Mouse (Mus musculus): ENCODE measurements at regions not wholly inside any gene's neighbourhood (a gene's known extent, or its start where the extent isn't known, plus 50 kb on each side); places are given as distances from the start of the nearest gene placed in this dataset.

DNA sequence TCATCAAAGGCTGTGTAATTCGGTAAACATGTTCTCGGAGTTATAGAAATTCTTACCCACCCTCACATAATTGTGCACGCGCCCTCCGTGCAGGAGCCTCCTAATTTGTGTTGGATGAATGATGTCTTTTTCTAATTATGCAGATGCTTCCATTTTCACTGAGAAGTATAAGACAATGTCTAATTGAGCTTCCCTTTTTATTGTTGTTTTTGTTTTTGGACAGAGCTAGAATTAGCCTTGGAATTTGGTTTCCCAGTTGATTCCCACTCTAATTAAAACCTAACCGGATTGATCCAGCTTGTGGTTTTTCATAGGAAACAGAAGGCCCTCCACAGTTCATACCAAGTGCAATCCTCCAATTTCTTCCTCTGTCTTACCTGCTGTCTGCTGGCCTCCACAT is 616.2 kb upstream of the Nrp1 start:
- H3K27ac ChIP-seq (ENCODE audit: low read depth, low read length) = no peak overlapping the region
- H3K9ac ChIP-seq (ENCODE audit: low read depth, low read length) = no peak overlapping the region
- no peaks in the 10 kb centered on the region for H3K36me3 ChIP-seq (ENCODE audit: control insufficient read depth, insufficient read depth, low read length)
- 72% methylated on average over 6 of the region's 6 CpGs for WGBS
- H3K4me1 ChIP-seq (ENCODE audit: control insufficient read depth, insufficient read depth, low read depth, low read length) = no peaks in the 10 kb centered on the region
- H3K9me3 ChIP-seq (ENCODE audit: control insufficient read depth, low read length) = no peaks in the 10 kb centered on the region
- no peak for ATAC-seq
- H3K4me3 ChIP-seq (ENCODE audit: low read length) = no peak overlapping the region
- H3K27me3 ChIP-seq (replicated peaks; ENCODE audit: control insufficient read depth, insufficient read depth, low read length) = no peaks in the 10 kb centered on the region
- H3K4me2 ChIP-seq (ENCODE audit: low read length) = no peak overlapping the region

DNA sequence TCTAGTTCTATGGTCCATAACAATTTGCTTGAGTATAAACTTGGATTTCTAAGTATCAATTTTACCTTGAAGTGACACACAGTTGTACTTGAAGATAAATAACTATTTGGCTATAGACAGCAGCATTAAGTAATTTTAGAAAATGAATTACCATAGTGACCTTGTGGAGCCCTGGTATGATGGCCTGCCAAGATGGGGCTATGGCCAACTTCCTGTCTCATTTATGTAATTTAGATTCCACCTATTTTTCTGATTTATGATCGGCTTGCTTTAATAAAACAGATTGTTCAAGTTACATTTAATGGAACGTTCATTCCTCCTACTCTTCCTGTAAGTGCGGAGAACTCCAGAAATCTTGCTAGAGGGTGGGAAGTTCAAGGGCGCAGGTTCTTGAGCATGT is 613.2 kb upstream of the Nrp1 start:
- H3K9me3 ChIP-seq (ENCODE audit: control insufficient read depth, low read length) = no peaks in the 10 kb centered on the region
- no peak overlapping the region for H3K9ac ChIP-seq (ENCODE audit: low read depth, low read length)
- H3K36me3 ChIP-seq (ENCODE audit: control insufficient read depth, insufficient read depth, low read length) = no peaks in the 10 kb centered on the region
- H3K4me2 ChIP-seq (ENCODE audit: low read length) = no peak overlapping the region
- no peak overlapping the region for H3K27ac ChIP-seq (ENCODE audit: low read depth, low read length)
- no peaks in the 10 kb centered on the region for H3K27me3 ChIP-seq (replicated peaks; ENCODE audit: control insufficient read depth, insufficient read depth, low read length)
- no peak for ATAC-seq
- WGBS = 90% methylated on average over 4 of the region's 4 CpGs
- H3K4me1 ChIP-seq (ENCODE audit: control insufficient read depth, insufficient read depth, low read depth, low read length) = no peaks in the 10 kb centered on the region
- no peak overlapping the region for H3K4me3 ChIP-seq (ENCODE audit: low read length)

DNA sequence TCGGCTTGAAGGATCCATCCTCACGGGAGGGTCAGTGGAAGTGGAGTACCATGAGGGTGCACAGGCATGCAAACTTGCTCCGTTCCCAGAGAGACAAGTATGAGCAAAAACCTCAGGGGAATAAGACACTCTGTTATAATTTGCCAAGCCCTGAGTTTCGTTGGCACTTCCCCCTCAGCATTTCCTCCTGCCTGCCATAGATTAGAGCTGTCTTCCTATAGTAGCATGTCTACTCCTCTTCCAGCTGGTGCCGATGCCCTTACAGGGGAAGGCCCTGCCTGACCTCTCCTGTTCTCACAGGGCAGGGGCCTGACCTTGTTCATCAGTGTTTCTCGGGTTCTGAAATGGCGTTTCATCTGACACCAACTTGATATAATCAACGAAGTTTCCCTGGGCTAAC is 611.9 kb upstream of the Nrp1 start:
- Histone ChIP-seq H3K9me3 (ENCODE audit: control insufficient read depth, low read length) (no peaks in the 10 kb centered on the region), H3K4me1 (ENCODE audit: control insufficient read depth, insufficient read depth, low read depth, low read length) (no peaks in the 10 kb centered on the region), H3K27ac (ENCODE audit: low read depth, low read length) (no peak overlapping the region), H3K4me2 (ENCODE audit: low read length) (no peak overlapping the region), H3K9ac (ENCODE audit: low read depth, low read length) (no peak overlapping the region), H3K4me3 (ENCODE audit: low read length) (no peak overlapping the region), H3K36me3 (ENCODE audit: control insufficient read depth, insufficient read depth, low read length) (no peaks in the 10 kb centered on the region), H3K27me3 (replicated peaks; ENCODE audit: control insufficient read depth, insufficient read depth, low read length) (no peaks in the 10 kb centered on the region)
- 75% methylated on average over 8 of the region's 8 CpGs for WGBS
- no peak for ATAC-seq

DNA sequence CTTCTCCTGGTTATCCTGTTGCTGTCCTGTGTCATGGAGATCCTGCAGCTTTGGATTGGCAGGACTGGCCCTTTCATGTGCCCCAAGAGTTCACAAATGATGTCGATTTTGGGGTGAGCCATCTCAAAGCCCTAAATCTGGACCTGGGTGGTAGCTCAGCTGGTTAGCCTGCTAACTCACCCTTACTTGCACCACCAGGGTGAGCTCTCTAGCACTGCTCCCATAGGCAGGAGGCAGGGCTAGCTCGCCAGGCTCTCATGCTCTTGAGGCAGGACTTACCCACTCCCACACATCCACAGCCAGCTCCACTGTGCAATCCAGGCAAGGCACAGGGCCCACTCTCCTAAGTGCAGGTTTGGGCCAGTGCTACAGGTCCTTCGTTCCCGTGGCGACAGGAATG is 605.5 kb upstream of the Nrp1 start:
- H3K9me3 ChIP-seq (ENCODE audit: control insufficient read depth, low read length) = no peaks in the 10 kb centered on the region
- no peaks in the 10 kb centered on the region for H3K27me3 ChIP-seq (replicated peaks; ENCODE audit: control insufficient read depth, insufficient read depth, low read length)
- H3K9ac ChIP-seq (ENCODE audit: low read depth, low read length) = no peak overlapping the region
- H3K36me3 ChIP-seq (ENCODE audit: control insufficient read depth, insufficient read depth, low read length) = no peaks in the 10 kb centered on the region
- H3K4me2 ChIP-seq (ENCODE audit: low read length) = no peak overlapping the region
- no peak for ATAC-seq
- H3K4me1 ChIP-seq (ENCODE audit: control insufficient read depth, insufficient read depth, low read depth, low read length) = no peaks in the 10 kb centered on the region
- WGBS = 86% methylated on average over 5 of the region's 5 CpGs
- H3K4me3 ChIP-seq (ENCODE audit: low read length) = no peak overlapping the region
- no peak overlapping the region for H3K27ac ChIP-seq (ENCODE audit: low read depth, low read length)

DNA sequence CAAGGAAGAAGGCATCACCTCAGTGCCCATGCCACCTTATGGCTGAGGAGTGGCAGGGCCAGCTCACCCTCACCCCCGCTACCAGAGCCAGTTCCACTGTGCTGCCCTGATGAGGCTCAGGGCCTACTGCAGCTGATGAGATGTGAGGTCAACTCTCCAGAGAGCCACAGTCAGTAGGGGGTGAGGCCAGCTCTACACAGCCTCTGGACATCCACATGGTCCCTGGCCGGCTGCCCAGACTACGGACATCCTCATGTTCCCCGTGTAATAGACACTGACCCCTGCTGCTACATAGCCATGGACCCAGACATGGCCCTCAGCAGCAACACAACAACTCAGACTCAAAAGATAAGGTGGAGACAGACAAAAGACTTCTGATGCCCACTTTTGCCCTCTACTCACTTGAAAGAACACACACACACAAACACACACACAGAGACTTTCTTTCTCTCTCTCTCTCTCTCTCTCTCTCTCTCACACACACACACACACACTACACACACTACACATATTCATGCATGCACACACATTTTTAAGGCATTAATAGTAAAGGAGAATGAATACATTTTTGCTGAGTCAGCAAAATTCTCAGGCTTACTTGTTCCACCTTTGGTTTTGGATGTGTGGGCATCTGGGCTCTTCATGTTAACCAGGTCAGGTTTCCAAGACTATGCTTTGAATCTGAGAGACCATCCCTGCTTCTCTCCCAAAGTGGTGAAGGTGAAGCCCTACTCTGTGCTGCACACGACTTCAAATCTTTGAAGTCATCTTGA is 604.4 kb upstream of the Nrp1 start:
- Histone ChIP-seq H3K4me2 (ENCODE audit: low read length) (no peak overlapping the region), H3K27ac (ENCODE audit: low read depth, low read length) (no peak overlapping the region), H3K4me3 (ENCODE audit: low read length) (no peak overlapping the region), H3K27me3 (replicated peaks; ENCODE audit: control insufficient read depth, insufficient read depth, low read length) (no peaks in the 10 kb centered on the region), H3K36me3 (ENCODE audit: control insufficient read depth, insufficient read depth, low read length) (no peaks in the 10 kb centered on the region), H3K9me3 (ENCODE audit: control insufficient read depth, low read length) (no peaks in the 10 kb centered on the region), H3K4me1 (ENCODE audit: control insufficient read depth, insufficient read depth, low read depth, low read length) (no peaks in the 10 kb centered on the region), H3K9ac (ENCODE audit: low read depth, low read length) (no peak overlapping the region)
- no peak for ATAC-seq
- WGBS = 66% methylated on average over 5 of the region's 5 CpGs

DNA sequence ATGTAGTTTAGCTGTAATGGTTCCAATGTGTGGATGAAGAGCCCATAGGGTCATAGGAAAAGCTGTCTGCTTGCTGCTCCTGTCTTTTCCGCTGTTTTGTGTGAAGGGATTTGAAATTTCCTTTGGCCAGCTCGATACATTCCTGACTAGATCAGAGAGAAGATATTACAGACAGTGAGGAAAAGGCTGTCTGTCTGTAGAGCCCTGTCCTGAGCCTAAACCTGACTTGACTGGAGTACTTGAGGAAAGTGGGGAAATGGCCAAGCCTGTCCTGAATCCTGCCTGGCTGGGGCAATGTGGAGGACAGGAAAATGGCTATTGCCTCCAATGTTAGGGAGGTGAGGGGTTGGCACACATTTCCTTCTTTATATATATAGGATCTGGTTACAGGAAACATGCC is 601.0 kb upstream of the Nrp1 start:
- no peaks in the 10 kb centered on the region for H3K27me3 ChIP-seq (replicated peaks; ENCODE audit: control insufficient read depth, insufficient read depth, low read length)
- no peak for ATAC-seq
- H3K4me3 ChIP-seq (ENCODE audit: low read length) = no peak overlapping the region
- H3K4me1 ChIP-seq (ENCODE audit: control insufficient read depth, insufficient read depth, low read depth, low read length) = no peaks in the 10 kb centered on the region
- no peaks in the 10 kb centered on the region for H3K36me3 ChIP-seq (ENCODE audit: control insufficient read depth, insufficient read depth, low read length)
- no peak overlapping the region for H3K27ac ChIP-seq (ENCODE audit: low read depth, low read length)
- H3K9ac ChIP-seq (ENCODE audit: low read depth, low read length) = no peak overlapping the region
- no peak overlapping the region for H3K4me2 ChIP-seq (ENCODE audit: low read length)
- H3K9me3 ChIP-seq (ENCODE audit: control insufficient read depth, low read length) = no peaks in the 10 kb centered on the region
- WGBS = 76% methylated on average over 2 of the region's 2 CpGs

DNA sequence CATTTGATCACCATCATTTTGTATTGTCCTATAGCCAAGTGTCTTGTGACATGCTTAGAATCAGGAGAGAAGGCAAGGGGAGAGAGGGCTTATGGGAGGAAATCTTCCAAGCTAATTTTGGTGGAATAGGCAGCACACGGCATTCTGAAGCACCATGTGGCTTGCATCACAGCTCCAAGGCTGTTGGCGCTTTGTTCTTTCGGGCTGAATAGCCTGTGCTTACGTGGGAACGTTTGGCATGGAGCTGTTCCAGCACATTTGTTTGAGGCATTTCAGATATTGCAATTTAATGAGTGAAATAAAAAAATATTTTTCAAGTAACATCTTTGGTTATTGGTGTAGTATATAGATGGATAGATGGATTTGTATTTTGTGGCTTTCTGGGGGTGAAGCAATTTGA is 598.5 kb upstream of the Nrp1 start:
- Histone ChIP-seq H3K36me3 (ENCODE audit: control insufficient read depth, insufficient read depth, low read length) (no peaks in the 10 kb centered on the region), H3K4me1 (ENCODE audit: control insufficient read depth, insufficient read depth, low read depth, low read length) (no peaks in the 10 kb centered on the region), H3K9me3 (ENCODE audit: control insufficient read depth, low read length) (no peaks in the 10 kb centered on the region), H3K27me3 (replicated peaks; ENCODE audit: control insufficient read depth, insufficient read depth, low read length) (no peaks in the 10 kb centered on the region), H3K9ac (ENCODE audit: low read depth, low read length) (no peak overlapping the region), H3K27ac (ENCODE audit: low read depth, low read length) (no peak overlapping the region), H3K4me3 (ENCODE audit: low read length) (no peak overlapping the region), H3K4me2 (ENCODE audit: low read length) (no peak overlapping the region)
- 81% methylated on average over 5 of the region's 5 CpGs for WGBS
- ATAC-seq = no peak

DNA sequence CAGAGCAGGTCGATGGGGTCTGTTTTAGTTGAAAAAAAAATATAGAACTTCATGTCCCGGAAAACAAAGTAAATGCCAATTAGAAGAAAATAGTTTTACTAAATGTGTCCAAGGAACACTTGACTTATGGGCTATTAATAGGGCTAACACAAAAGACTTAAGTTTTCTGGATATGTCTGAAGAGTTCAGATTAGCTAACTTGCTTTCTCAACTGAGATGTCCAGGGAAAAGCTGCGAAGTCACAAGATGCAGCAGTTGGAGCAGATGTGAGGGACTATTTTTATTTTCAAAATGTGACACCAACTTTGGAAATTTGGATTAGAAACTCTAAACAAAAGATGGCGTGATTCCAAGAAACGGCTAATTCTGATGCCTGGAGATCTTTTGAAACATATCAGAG is 593.2 kb upstream of the Nrp1 start:
- 86% methylated on average over 5 of the region's 5 CpGs for WGBS
- H3K9me3 ChIP-seq (ENCODE audit: control insufficient read depth, low read length) = no peaks in the 10 kb centered on the region

DNA sequence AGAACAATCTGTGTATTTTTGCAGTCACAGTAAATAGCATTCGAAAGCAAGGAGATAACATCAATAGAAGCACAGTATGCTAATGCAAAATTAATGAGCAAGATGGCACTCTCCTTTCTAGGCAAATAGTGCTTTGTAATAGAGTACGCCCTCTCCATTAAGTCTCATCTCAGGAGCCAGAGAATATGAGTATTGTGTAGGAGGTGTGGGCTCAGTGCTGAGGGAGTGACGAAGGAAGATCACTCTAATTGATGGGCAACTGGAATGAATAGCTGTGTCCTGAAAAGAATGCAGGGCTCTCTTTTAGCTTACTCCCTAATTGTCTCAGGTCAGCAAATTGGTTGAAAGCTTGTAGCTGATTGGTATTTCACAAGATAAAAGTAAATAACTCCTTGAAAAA is 590.1 kb upstream of the Nrp1 start:
- no peaks in the 10 kb centered on the region for H3K9me3 ChIP-seq (ENCODE audit: control insufficient read depth, low read length)
- no peaks in the 10 kb centered on the region for H3K36me3 ChIP-seq (ENCODE audit: control insufficient read depth, insufficient read depth, low read length)
- H3K27ac ChIP-seq (ENCODE audit: low read depth, low read length) = no peak overlapping the region
- WGBS = 39% methylated on average over 3 of the region's 3 CpGs
- H3K4me1 ChIP-seq (ENCODE audit: control insufficient read depth, insufficient read depth, low read depth, low read length) = no peaks in the 10 kb centered on the region
- no peak overlapping the region for H3K4me3 ChIP-seq (ENCODE audit: low read length)
- H3K27me3 ChIP-seq (replicated peaks; ENCODE audit: control insufficient read depth, insufficient read depth, low read length) = no peaks in the 10 kb centered on the region
- no peak overlapping the region for H3K4me2 ChIP-seq (ENCODE audit: low read length)
- no peak for ATAC-seq
- no peak overlapping the region for H3K9ac ChIP-seq (ENCODE audit: low read depth, low read length)

More for the DNA sequence above, 593.2 kb upstream of the Nrp1 start:
- H3K36me3 ChIP-seq (ENCODE audit: control insufficient read depth, insufficient read depth, low read length) = no peaks in the 10 kb centered on the region
- H3K4me1 ChIP-seq (ENCODE audit: control insufficient read depth, insufficient read depth, low read depth, low read length) = no peaks in the 10 kb centered on the region
- H3K4me3 ChIP-seq (ENCODE audit: low read length) = no peak overlapping the region
- H3K27me3 ChIP-seq (replicated peaks; ENCODE audit: control insufficient read depth, insufficient read depth, low read length) = no peaks in the 10 kb centered on the region
- H3K9ac ChIP-seq (ENCODE audit: low read depth, low read length) = no peak overlapping the region
- ATAC-seq = no peak
- no peak overlapping the region for H3K4me2 ChIP-seq (ENCODE audit: low read length)
- no peak overlapping the region for H3K27ac ChIP-seq (ENCODE audit: low read depth, low read length)

DNA sequence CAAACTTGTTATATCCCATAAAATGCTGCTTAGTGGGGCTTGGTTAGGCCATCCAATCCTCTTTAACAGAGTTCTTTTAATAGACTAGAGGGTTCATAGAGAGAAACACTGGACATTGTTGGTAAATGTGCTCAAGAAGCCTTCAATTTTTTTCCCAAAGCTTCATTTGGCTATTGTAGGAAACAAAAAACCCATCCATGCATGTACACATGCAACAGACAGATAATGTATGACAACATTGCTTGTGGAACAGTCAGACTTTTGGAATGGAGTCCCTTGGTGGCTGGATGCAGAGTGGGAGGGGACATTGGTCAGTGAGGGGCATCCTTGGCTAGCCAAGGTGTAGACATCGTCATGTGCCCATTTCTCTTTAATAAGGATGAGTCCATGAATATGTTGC is 588.8 kb upstream of the Nrp1 start:
- no peak for ATAC-seq
- WGBS = 94% methylated on average over 1 of the region's 1 CpGs
- Histone ChIP-seq H3K4me2 (ENCODE audit: low read length) (no peak overlapping the region), H3K9ac (ENCODE audit: low read depth, low read length) (no peak overlapping the region), H3K4me3 (ENCODE audit: low read length) (no peak overlapping the region), H3K4me1 (ENCODE audit: control insufficient read depth, insufficient read depth, low read depth, low read length) (peaks cover 6% of the 10 kb centered on the region), H3K27me3 (replicated peaks; ENCODE audit: control insufficient read depth, insufficient read depth, low read length) (no peaks in the 10 kb centered on the region), H3K36me3 (ENCODE audit: control insufficient read depth, insufficient read depth, low read length) (no peaks in the 10 kb centered on the region), H3K27ac (ENCODE audit: low read depth, low read length) (no peak overlapping the region), H3K9me3 (ENCODE audit: control insufficient read depth, low read length) (no peaks in the 10 kb centered on the region)

Data from hindbrain, embryonic 16.5 days (tissue).